ENCODE assay signal across 8 mouse cellular contexts in the genomic region with DNA sequence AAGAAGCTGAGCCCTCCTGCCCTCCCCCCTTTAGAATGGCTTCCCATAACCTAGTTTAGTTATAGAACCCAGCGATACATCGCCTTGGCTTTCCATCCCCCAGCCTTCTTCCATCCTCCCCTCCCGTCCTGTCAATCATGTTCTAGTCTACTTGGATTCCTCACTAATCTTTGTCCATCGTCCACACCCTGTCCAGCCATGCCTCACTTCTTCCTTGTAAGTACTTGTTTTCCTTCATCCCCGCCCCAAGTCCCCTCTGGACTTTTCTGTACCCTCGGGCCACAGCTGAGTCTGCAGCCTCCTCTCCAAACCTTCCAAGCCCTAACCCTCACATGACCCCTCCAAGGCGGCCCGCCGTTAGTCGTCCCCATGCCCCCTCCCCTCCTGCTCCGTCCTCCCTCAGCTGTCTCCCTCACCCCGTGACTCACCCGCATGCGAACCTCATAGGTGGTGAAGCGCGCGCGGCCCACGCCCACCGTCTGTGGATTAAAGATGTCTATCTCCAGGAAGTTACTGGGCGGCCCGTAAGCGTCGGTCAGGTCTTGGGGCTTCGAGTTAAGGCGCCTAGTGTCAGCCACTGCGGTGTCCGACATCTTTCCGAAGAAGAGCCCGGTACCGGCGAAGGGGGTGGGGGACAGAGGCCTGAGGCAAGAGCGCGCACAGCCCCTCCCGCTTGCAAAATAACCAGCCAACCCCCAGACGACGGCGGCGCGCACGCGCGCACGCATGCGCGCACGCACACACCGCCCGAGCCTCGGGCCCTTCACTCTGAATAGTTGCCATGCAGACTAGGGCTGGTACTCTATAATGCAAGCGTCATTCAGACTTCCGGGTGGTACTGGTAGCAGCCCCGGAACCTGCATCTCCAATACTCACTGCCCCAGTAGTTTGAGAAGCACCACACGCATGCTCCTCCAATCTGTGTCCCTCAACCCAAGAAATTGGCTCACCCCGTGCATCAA. TPM values are rescaled to one million over a fixed set of nuclear protein-coding genes. Genes with fewer than 3 reads are reported as not detected.
A peak's percentile ranks its signal among the peaks of the same experiment; 100 is the strongest.
DNase-seq lines count a peak whose midpoint lies in the region; ATAC-seq lines count a peak whose summit lies in the region.

A gene (minus strand): TSS at position 730 of the 962 bp plus-strand sequence.

- peak within 1 kb of the TSS; percentile 49 for H3K4me3 ChIP-seq in forebrain, embryonic 14.5 days (ENCODE audit: low read depth, low read length)
- peak within 1 kb of the TSS; percentile 59 for H3K4me3 ChIP-seq in neural tube, embryonic 15.5 days (replicated peaks)

- H3K9me3 ChIP-seq in forebrain, embryonic 14.5 days (replicated peaks; ENCODE audit: control insufficient read depth, low read length): no peaks in the 10 kb centered on the region
- H3K9me3 ChIP-seq in neural tube, embryonic 15.5 days (replicated peaks): no peaks in the 10 kb centered on the region

- intact Hi-C loops in heart, postnatal 14 days (cut with DNase I): loop anchor here (5.0 kb wide), 1 partner anchor 50 kb away; a partner anchor contains a TSS

- no peaks in the 10 kb centered on the region for H3K36me3 ChIP-seq in forebrain, embryonic 14.5 days (ENCODE audit: control insufficient read depth, insufficient read depth, low read length)
- no peaks in the 10 kb centered on the region for H3K36me3 ChIP-seq in neural tube, embryonic 15.5 days

- peak within 1 kb of the TSS; percentile 58 for H3K4me2 ChIP-seq in forebrain, embryonic 14.5 days (ENCODE audit: low read length)
- peak within 1 kb of the TSS; percentile 59 for H3K4me2 ChIP-seq in neural tube, embryonic 15.5 days

- peak; percentile 96 for ATAC-seq in forebrain, embryonic 14.5 days
- ATAC-seq in neural tube, embryonic 15.5 days (ENCODE audit: low FRiP score): peak; percentile 97

- H3K27ac ChIP-seq in forebrain, embryonic 14.5 days (ENCODE audit: low read depth, low read length): peak within 1 kb of the TSS; percentile 62
- peak within 1 kb of the TSS; percentile 86 for H3K27ac ChIP-seq in neural tube, embryonic 15.5 days (replicated peaks)

- peak within 1 kb of the TSS; percentile 68 for H3K9ac ChIP-seq in forebrain, embryonic 14.5 days (ENCODE audit: low read length)
- peak within 1 kb of the TSS; percentile 53 for H3K9ac ChIP-seq in neural tube, embryonic 15.5 days (replicated peaks)

- 28% methylated on average over 55 of the region's 55 CpGs for WGBS in forebrain, embryonic 14.5 days
- WGBS in neural tube, embryonic 15.5 days: 20% methylated on average over 54 of the region's 55 CpGs

- no peaks in the 10 kb centered on the region for H3K27me3 ChIP-seq in forebrain, embryonic 14.5 days (replicated peaks; ENCODE audit: control insufficient read depth, insufficient read depth, low read length)
- peaks cover 3% of the 10 kb centered on the region; the same call in 1 of the 2 replicates for H3K27me3 ChIP-seq in neural tube, embryonic 15.5 days (replicated peaks)

- DNase-seq in ES-CJ7 (ENCODE audit: low read depth, low spot score): peak; percentile 95
- peak; percentile 88 for DNase-seq in cerebellum, adult 11 months
- DNase-seq in forebrain, embryonic 14.5 days (ENCODE audit: low spot score): peak; percentile 95
- DNase-seq in heart, postnatal 14 days: peak; percentile 85 to 87
- DNase-seq in layer of hippocampus, adult 11-12 months (ENCODE audit: low spot score): peak; percentile 94
- DNase-seq in lung, adult 18-20 months: peak; percentile 88 to 89
- DNase-seq in testis, postnatal 14 days (ENCODE audit: low spot score): peak; percentile 87

- peaks cover 3% of the 10 kb centered on the region; the same call in 1 of the 2 replicates for H3K4me1 ChIP-seq in forebrain, embryonic 14.5 days (ENCODE audit: control insufficient read depth, insufficient read depth, low read length)
- peaks cover 8% of the 10 kb centered on the region; the same call in 1 of the 2 replicates for H3K4me1 ChIP-seq in neural tube, embryonic 15.5 days

RNA-seq across cellular contexts. Expression of the gene that starts here (rescaled TPM):
- 45.8 and 54.4 TPM in 2 replicates for polyA plus RNA-seq in forebrain, embryonic 14.5 days (2014; fragmentation: Nextera tagmentation; extraction: Ambion mirVana)
- 10 to 100 TPM; 38.9 to 42.1 TPM for total RNA-seq in heart, postnatal 14 days (2021)
- 42.2 and 48.0 TPM in 2 replicates for polyA plus RNA-seq in neural tube, embryonic 15.5 days (2015; fragmentation: Nextera tagmentation; extraction: Ambion mirVana)

Comparison
In these comparisons a context has a peak if more than half of its experiments do, and no peak if none do; other contexts are left out.
1. Peak in every context shown above with its lines: DNase-seq, ATAC-seq, H3K4me3 ChIP-seq and H3K27ac ChIP-seq.